Mouse (Mus musculus): ENCODE results near the gene Rnaseh2b. TPM values are rescaled to one million over a fixed set of nuclear protein-coding genes. Genes with fewer than 3 reads are reported as not detected.

Rnaseh2b gene
- polyA plus RNA-seq, 1 experiment from 2014 or later: 74.7 TPM

GRCm38 (mm10) chr14:62417501-62417900, 125.1 kb downstream of the Rnaseh2b start:
- Histone ChIP-seq H3K27ac (no peak overlapping the region), H3K36me3 (no peaks in the 10 kb centered on the region), H3K9me3 (replicated peaks) (no peaks in the 10 kb centered on the region), H3K4me1 (no peaks in the 10 kb centered on the region), H3K4me2 (no peak overlapping the region), H3K27me3 (replicated peaks) (no peaks in the 10 kb centered on the region), H3K9ac (no peak overlapping the region), H3K4me3 (no peak overlapping the region)
- no peak for ATAC-seq
- WGBS (ENCODE audit: insufficient replicate concordance): 57% methylated on average over 3 of the region's 3 CpGs

- no peak overlapping the region for H3K4me2 ChIP-seq
- H3K36me3 ChIP-seq: no peaks in the 10 kb centered on the region
- WGBS (ENCODE audit: insufficient replicate concordance): 69% methylated on average over 4 of the region's 4 CpGs
- H3K4me1 ChIP-seq: no peaks in the 10 kb centered on the region
- no peak overlapping the region for H3K4me3 ChIP-seq
- H3K27ac ChIP-seq: no peak overlapping the region
- no peak for ATAC-seq
- H3K9me3 ChIP-seq (replicated peaks): no peaks in the 10 kb centered on the region
- H3K9ac ChIP-seq: no peak overlapping the region
- H3K27me3 ChIP-seq (replicated peaks): no peaks in the 10 kb centered on the region
These were observed 129.9 kb downstream of the Rnaseh2b start for GRCm38 (mm10) chr14:62422265-62422664.

Other genes with a start within 250 kb of the Rnaseh2b start
- 0.19 and 0.42 TPM in 2 replicates for gene Dleu7, start 458 bp downstream of the Rnaseh2b start, polyA plus RNA-seq (2016; fragmentation: Nextera tagmentation; extraction: Ambion mirVana)
- gene Gucy1b2, start 163.7 kb downstream of the Rnaseh2b start, polyA plus RNA-seq (2016; fragmentation: Nextera tagmentation; extraction: Ambion mirVana): not detected in 2 replicates